Mouse (Mus musculus) layer of hippocampus, adult 6 months (tissue): Measurements from ENCODE around the gene Gm10471. TPM values are rescaled to one million over a fixed set of nuclear protein-coding genes. Genes with fewer than 3 reads are reported as not detected.

Source experiments
- long read RNA-seq, 2 experiments: library from polyadenylated mRNA; unstranded; transcript quantifications; one replicate each; pipeline ENCODE4 v2.0.0; 2019 to 2020
- polyA plus RNA-seq: library from polyadenylated mRNA; unstranded; fragments of <200 nt; fragmentation: Nextera tagmentation; gene quantifications from 2 replicates; pipeline ENCODE4 v1.2.3, GENCODE M21; 2021

The Gm10471 gene
- polyA plus RNA-seq: 0.05 TPM in 1 of 2 replicates, not detected in the other
- long read RNA-seq, experiment 1: 0 reads
- long read RNA-seq, experiment 2: 0 reads

DNA sequence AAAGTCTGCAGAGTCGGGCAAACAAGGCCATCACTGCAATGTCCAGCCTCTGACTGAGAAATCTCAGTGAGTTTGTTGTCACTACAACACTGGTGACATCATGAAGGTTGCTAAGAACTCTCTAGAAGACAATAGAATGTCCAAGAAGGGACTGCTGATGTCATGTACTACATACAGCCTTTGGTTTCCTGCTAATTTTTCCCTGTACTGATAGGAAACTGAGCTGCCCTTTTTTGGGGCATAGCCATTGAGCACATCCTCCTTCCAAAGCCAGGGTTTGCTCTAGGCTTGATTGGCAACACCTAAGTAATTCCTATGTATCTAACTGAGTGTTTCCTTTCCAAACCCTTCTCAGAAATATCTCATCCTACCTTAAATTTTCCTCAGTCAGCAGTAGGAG is at the start of gene Gm10471:
Gene Gm10471, minus strand, starts transcription at position 101 of the 400 bp plus-strand sequence.

DNA sequence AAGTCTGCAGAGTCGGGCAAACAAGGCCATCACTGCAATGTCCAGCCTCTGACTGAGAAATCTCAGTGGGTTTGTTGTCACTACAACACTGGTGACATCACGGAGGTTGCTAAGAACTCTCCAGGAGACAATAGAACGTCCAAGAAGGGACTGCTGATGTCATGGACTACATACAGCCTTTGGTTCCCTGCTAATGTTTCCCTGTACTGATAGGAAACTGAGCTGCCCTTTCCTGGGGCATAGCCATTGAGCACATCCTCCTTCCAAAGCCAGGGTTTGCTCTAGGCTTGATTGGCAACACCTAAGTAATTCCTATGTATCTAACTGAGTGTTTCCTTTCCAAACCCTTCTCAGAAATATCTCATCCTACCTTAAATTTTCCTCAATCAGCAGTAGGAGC is 32.2 kb upstream of the Gm10471 start, which contains the start of gene Gm10220:
Gene Gm10220, minus strand, starts transcription at position 101 of the 400 bp plus-strand sequence.

DNA sequence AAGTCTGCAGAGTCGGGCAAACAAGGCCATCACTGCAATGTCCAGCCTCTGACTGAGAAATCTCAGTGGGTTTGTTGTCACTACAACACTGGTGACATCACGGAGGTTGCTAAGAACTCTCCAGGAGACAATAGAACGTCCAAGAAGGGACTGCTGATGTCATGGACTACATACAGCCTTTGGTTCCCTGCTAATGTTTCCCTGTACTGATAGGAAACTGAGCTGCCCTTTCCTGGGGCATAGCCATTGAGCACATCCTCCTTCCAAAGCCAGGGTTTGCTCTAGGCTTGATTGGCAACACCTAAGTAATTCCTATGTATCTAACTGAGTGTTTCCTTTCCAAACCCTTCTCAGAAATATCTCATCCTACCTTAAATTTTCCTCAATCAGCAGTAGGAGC is 16.2 kb upstream of the Gm10471 start, which contains the start of gene 5031410I06Rik:
Gene 5031410I06Rik, minus strand, starts transcription at position 101 of the 400 bp plus-strand sequence.

DNA sequence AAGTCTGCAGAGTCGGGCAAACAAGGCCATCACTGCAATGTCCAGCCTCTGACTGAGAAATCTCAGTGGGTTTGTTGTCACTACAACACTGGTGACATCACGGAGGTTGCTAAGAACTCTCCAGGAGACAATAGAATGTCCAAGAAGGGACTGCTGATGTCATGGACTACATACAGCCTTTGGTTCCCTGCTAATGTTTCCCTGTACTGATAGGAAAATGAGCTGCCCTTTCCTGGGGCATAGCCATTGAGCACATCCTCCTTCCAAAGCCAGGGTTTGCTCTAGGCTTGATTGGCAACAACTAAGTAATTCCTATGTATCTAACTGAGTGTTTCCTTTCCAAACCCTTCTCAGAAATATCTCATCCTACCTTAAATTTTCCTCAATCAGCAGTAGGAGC is 30.6 kb downstream of the Gm10471 start, which contains the start of gene Gm7347:
Gene Gm7347, minus strand, starts transcription at position 101 of the 400 bp plus-strand sequence.

DNA sequence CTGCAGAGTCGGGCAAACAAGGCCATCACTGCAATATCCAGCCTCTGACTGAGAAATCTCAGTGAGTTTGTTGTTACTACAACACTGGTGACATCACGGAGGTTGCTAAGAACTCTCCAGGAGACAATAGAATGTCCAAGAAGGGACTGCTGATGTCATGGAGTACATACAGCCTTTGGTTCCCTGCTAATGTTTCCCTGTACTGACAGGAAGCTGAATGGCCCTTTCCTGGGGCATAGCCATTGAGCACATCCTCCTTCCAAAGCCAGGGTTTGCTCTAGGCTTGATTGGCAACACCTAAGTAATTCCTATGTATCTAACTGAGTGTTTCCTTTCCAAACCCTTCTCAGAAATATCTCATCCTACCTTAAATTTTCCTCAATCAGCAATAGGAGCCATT is 49.6 kb downstream of the Gm10471 start, which contains the start of gene Speer4a:
Gene Speer4a, minus strand, starts transcription at position 101 of the 400 bp plus-strand sequence.

Other genes starting within 250 kb of the Gm10471 start
- not detected in 2 replicates for gene Gm21663, start 146.9 kb downstream of the Gm10471 start, polyA plus RNA-seq
- 0.06 and 0.14 TPM in 2 replicates for gene Gm21671, start 134.9 kb downstream of the Gm10471 start, polyA plus RNA-seq
- gene Gm21680, start 116.6 kb downstream of the Gm10471 start, polyA plus RNA-seq: 0.10 TPM in 1 of 2 replicates, not detected in the other
- gene Gm21698, start 100.6 kb downstream of the Gm10471 start, polyA plus RNA-seq: 0.08 and 0.09 TPM in 2 replicates
- 0.09 TPM in 2 replicates for gene Gm1979, start 84.5 kb downstream of the Gm10471 start, polyA plus RNA-seq
- not detected in 2 replicates for gene Gm5862, start 66.4 kb downstream of the Gm10471 start, polyA plus RNA-seq
- 0.08 TPM in 1 of 2 replicates, not detected in the other for gene Speer4a, start 49.7 kb downstream of the Gm10471 start, polyA plus RNA-seq
- not detected in 2 replicates for gene Gm7347, start 30.7 kb downstream of the Gm10471 start, polyA plus RNA-seq
- not detected in 2 replicates for gene 5031410I06Rik, start 16.1 kb upstream of the Gm10471 start, polyA plus RNA-seq
- not detected in 2 replicates for gene Gm10220, start 32.1 kb upstream of the Gm10471 start, polyA plus RNA-seq
- gene Gm7361, start 168.4 kb upstream of the Gm10471 start, polyA plus RNA-seq: 0.10 TPM in 1 of 2 replicates, not detected in the other